Mouse (Mus musculus): ENCODE measurements around the gene Lgals3bp. TPM values are rescaled to one million over a fixed set of nuclear protein-coding genes. Genes with fewer than 3 reads are reported as not detected.

The Lgals3bp gene
- total RNA-seq, 2 experiments from 2014 or later, result 20.5 to 21.2 TPM

GRCm38 (mm10) chr11:118371876-118372275 is 30.0 kb downstream of the Lgals3bp start:
- DNase-seq (ENCODE audit: low spot score in 2 of 2), result no peak
- intact Hi-C loops (cut with DNase I), result loop anchor here (10.0 kb wide), 1 partner anchor 287 kb away; no protein-coding TSS in a partner anchor

- intact Hi-C loops (cut with DNase I), result loop anchor here (10.0 kb wide), 1 partner anchor 285 kb away; no protein-coding TSS in a partner anchor
- DNase-seq (ENCODE audit: low spot score in 2 of 2), result no peak
Observed at GRCm38 (mm10) chr11:118369657-118370056, 32.2 kb downstream of the Lgals3bp start.

- intact Hi-C loops (cut with DNase I), result no loop called here
- no peak for DNase-seq (ENCODE audit: low spot score in 2 of 2)
Observed at GRCm38 (mm10) chr11:118369251-118369650, 32.6 kb downstream of the Lgals3bp start.

- intact Hi-C loops (cut with DNase I), result no loop called here
Observed at GRCm38 (mm10) chr11:118368330-118368729, 33.6 kb downstream of the Lgals3bp start.

DNA sequence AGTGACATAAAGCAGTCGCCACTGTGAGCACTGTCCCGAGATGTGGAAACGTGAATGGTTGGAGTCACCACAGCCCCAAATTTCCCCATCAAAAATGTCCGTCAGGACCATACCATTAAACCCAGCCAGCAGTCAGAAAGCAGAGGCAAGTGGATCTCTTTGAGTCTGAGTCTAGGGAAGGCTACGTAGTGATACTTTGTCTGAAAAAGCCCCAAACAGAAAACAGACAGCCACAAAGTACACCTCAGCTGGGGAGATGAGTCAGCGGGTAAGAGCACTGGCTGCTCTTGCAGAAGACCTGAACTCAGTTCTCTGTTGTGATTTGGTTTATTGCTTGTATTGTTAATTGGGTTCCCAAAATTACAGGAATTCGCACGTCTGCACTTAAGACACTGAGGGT is 35.3 kb downstream of the Lgals3bp start:
- DNase-seq (ENCODE audit: low spot score in 2 of 2), result no peak
- intact Hi-C loops (cut with DNase I), result no loop called here

More at GRCm38 (mm10) chr11:118368330-118368729, 33.6 kb downstream of the Lgals3bp start:
- DNase-seq (ENCODE audit: low spot score in 2 of 2), result no peak

DNA sequence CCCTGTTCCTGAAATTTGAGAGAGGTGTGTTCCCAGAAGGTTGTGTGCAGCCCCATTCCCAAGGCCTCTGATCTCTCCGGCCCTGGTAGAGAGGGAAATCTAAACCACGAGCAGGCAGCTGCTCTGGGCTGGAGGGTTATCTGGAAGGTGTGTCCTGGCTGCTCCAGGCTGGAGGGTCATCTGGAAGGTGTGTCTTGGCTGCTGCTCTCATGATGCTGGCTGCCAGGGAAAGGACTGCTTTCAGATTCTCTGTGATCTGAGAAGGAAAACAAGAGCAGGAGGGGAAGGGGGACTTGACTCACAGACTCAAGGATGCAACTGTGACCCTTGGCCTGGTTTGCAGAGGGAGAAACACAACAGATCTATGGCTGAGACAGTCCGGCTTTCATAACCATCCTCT is 35.8 kb downstream of the Lgals3bp start:
- intact Hi-C loops (cut with DNase I), result no loop called here
- no peak for DNase-seq (ENCODE audit: low spot score in 2 of 2)

DNA sequence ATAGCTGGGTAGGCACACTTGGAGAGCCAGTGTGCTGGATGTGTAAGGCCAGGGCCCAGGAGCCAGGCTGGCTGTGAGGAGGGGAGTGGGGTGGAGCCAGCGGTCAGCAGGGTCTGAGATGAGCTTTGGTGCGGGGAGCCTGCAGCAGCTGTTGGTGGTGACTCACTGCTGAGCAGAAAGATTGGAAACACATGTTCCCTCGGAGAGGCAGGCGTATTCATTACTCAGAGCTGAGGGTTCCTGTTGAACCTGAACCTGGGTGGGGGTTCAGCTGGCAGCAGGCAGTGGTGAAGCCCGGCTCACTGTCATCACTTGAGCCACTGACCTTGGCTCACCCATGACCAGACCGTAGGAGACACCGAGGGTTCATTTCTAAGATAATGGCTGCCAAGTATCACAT is 36.7 kb downstream of the Lgals3bp start:
- intact Hi-C loops (cut with DNase I), result no loop called here
- no peak for DNase-seq (ENCODE audit: low spot score in 2 of 2)

- intact Hi-C loops (cut with DNase I), result no loop called here
- DNase-seq (ENCODE audit: low spot score in 2 of 2), result no peak
Observed at GRCm38 (mm10) chr11:118364021-118364420, 37.9 kb downstream of the Lgals3bp start.

DNA sequence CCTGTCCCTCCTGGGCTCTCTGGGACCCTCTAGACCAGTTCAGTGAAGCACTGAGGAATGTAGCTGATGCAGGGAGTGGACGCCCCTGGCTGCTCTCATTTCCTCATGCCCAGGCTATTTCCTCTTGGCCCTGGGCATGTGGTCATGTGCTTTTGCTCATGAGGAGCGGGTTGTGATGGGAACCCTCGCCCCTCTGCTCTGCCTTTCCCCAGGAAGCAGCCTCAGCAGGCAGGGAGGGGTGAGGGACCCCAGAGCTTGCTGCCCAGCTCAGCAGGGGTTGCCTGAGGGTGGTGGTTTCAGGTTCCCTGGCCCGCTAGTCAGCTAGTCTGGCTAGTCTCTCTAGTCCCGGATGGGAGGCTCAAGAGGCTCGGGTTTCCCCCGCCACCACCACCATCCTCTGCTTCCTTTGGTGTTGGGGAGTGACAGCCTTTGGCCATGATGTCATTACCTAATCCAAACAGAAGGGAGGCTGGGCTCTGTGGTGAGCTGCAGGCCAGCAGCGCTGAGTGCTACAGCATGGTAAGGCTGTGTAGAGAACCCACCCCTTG is 38.8 kb downstream of the Lgals3bp start:
- intact Hi-C loops (cut with DNase I), result no loop called here
- peak in 1 of 2 experiments; percentile 15 for DNase-seq (ENCODE audit: low spot score in 2 of 2)

GRCm38 (mm10) chr11:118362501-118362900 is 39.4 kb downstream of the Lgals3bp start:
- intact Hi-C loops (cut with DNase I), result no loop called here
- peak in 1 of 2 experiments; percentile 2 for DNase-seq (ENCODE audit: low spot score in 2 of 2)

DNA sequence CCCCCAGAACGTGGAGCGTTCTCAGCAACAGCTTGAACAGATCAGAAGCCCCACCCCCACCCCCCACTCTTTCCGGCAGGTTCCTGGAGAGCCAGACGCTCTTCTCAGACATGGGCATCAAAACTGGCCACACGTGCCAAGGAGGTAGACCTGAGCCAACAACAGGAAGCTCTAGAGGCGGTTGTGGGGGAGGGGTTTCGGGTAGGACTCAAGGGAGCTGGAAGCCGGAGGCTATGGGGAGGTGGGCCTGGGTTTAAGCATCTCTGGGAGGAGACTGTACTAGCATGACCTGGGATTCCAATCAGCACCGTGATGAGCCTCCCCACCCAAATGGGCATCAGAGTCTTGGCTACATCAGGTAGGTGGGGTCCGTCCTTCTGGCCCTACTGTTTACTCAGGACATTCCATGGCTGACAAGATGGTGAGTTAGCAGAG is 41.0 kb downstream of the Lgals3bp start:
- intact Hi-C loops (cut with DNase I), result no loop called here
- no peak for DNase-seq (ENCODE audit: low spot score in 2 of 2)

DNA sequence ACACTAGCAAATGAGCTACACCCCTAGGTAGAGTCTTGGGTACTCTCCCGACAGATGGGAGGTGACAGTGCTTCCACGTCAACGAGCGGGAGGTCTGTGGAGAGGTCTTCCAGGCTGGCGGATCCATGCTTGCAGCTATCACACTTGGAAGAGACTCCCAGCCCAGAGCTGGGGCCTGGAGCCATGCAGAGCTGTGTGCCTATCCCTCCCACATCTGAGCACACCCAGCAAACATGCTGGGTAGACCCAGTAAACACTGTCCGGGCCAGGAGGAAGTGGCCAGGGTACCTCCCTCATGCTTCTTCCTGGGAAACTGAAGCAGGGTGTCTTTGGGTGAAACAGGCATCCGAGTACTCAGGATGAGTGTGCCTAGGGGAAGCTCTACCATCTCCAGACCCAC is 41.4 kb downstream of the Lgals3bp start:
- intact Hi-C loops (cut with DNase I), result no loop called here
- DNase-seq (ENCODE audit: low spot score in 2 of 2), result no peak

- intact Hi-C loops (cut with DNase I), result loop anchor here (5.0 kb wide), 1 partner anchor 38 kb away; no protein-coding TSS in a partner anchor
- DNase-seq (ENCODE audit: low spot score in 2 of 2), result no peak
Observed at GRCm38 (mm10) chr11:118355640-118356039, 46.3 kb downstream of the Lgals3bp start, which contains the start of gene Timp2. Timp2 (minus strand) TSS chr11:118355740.

GRCm38 (mm10) chr11:118355205-118355604 is 46.7 kb downstream of the Lgals3bp start:
- intact Hi-C loops (cut with DNase I), result loop anchor here (5.0 kb wide), 1 partner anchor 38 kb away; no protein-coding TSS in a partner anchor
- DNase-seq (ENCODE audit: low spot score in 2 of 2), result peak; percentile 85 to 86

DNA sequence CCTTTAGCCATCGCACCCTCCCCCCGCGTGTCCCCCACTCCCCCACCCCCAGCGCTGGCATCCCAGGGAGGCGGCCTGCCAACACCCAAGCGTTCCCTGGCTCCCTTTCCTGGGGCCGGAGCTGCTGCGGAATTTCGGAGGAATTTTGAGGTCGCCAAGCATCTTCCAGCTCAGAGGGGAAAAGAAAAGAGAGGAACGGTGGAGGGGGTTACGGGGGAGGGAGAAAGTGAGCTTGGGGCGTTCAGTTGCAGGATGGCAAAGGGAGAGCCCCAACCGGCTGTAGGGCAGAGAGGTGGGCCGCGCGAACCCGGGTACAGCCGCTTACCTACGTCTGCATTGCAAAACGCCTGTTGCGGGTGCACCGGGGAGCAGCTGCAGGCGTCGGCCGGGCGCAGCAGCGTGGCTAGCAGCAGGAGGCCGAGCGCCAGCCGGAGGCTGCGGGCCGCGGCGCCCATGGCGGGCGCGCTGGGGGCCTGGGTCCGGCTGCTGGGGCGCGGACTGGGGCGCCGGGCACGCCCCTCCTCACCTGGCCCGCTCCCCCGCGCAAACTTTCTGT is 47.2 kb downstream of the Lgals3bp start:
- DNase-seq (ENCODE audit: low spot score in 2 of 2), result peak; percentile 42
- intact Hi-C loops (cut with DNase I), result loop anchor here (5.0 kb wide), 1 partner anchor 37 kb away; no protein-coding TSS in a partner anchor

GRCm38 (mm10) chr11:118349494-118349893 is 52.4 kb downstream of the Lgals3bp start:
- DNase-seq (ENCODE audit: low spot score in 2 of 2), result no peak
- intact Hi-C loops (cut with DNase I), result no loop called here

DNA sequence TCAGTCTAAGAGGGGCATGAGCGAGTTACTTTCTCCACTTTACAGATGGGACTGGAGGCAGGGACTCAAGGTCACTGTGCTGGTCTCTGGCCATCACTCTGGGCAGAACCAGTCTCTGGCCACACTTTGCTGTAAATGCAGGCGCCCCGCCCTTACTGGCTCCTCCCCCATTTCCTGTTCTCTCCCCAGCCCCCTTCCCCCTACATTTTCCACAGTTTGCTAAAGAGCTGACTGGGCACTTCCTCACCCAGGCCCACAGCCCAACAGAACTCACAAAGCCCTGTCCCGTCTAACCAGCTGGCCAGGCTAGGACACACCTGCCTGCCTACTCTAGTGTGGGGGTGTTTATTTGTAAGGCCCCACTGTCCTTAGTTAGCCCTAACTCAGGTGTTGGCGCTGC is 53.0 kb downstream of the Lgals3bp start:
- intact Hi-C loops (cut with DNase I), result no loop called here
- DNase-seq (ENCODE audit: low spot score in 2 of 2), result no peak

DNA sequence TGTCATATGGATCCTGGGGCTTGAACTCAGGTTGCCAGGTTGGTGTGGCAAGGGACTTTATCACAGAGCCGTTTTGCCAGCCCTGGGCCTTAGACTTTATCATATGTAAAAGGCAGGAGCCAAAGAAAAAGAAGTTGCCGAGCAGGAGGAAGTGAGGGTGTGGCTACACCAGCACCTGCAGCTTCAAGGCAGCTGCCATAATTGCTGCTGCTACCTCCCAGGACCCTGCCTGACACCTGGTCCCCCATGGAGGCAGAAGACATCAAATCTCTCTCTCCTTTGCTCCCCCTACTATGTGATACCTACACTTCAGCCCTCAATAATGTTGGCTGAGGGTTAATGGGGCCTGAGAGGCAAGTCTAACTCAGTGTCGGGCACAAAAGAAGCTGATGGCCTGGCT is 53.5 kb downstream of the Lgals3bp start:
- DNase-seq (ENCODE audit: low spot score in 2 of 2), result no peak
- intact Hi-C loops (cut with DNase I), result no loop called here

GRCm38 (mm10) chr11:118347911-118348310 is 54.0 kb downstream of the Lgals3bp start:
- intact Hi-C loops (cut with DNase I), result no loop called here
- DNase-seq (ENCODE audit: low spot score in 2 of 2), result no peak

- intact Hi-C loops (cut with DNase I), result no loop called here
- no peak for DNase-seq (ENCODE audit: low spot score in 2 of 2)
Observed at GRCm38 (mm10) chr11:118347391-118347790, 54.5 kb downstream of the Lgals3bp start.

DNA sequence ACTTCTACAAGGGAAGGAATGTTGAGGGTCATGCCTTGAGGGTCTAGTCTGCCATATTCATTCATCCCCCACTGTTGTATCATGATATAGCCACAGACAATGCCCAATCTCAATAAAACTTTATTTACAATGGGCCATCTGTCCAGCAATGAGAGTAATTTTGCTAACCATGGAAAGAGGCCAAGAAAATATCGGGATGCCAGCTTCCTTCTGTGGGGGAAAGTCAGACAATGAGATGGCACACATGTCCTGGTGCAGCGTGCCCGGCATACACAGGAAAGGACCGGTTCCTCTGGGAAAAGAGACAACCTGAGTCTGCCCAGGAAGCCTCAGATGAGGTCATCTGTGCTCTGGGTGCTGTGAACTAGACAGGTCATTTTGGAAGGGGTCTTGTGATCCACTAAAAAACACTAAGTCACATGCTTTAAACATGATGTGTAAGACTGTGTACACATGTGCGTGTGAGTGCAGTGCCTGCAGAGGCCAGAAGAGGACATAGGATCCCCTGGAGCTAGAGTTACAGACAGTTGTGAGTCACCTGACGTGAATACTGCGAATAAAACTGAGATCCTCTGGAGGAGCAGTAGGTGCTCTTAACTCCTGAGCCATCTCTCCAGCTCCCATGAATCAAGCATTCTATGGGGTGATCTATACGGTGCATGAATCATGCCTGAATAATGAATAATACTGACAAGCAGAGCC is 55.3 kb downstream of the Lgals3bp start:
- intact Hi-C loops (cut with DNase I), result no loop called here
- DNase-seq (ENCODE audit: low spot score in 2 of 2), result no peak

Data from left cerebral cortex, postnatal 36 days (tissue).